Mouse (Mus musculus): ENCODE data around the gene Mad1l1.

GRCm38 (mm10) chr5:140037587-140038233 is 283.6 kb downstream of the Mad1l1 start:
- 0 out of 2 replicates have a peak, but pooled peaks have one; percentile 6 for TF ChIP-seq CTCF (IDR thresholded peaks at IDR 0.05; ENCODE audit: low read depth, low read length)
- no peak for TF ChIP-seq POLR2A (IDR thresholded peaks at IDR 0.05; ENCODE audit: extremely low read depth, insufficient read depth, low read length)

Measured in liver, adult 2 months (tissue).